Mouse (Mus musculus) adipose tissue, adult 10 weeks (tissue): ENCODE data around the gene Smg1. TPM values are rescaled to one million over a fixed set of nuclear protein-coding genes. Genes with fewer than 3 reads are reported as not detected.

Experiments
- polyA plus RNA-seq: library from polyadenylated mRNA; stranded (reverse); fragments of 350-450 nt; fragmentation: Illumina TruSeq; extraction: RNeasy Lipid Tissue Mini Kit (QIAGEN cat#74804); gene quantifications from one replicate; pipeline ENCODE4 v1.2.3, GENCODE M21; 2014; ENCODE audit warnings: low read depth, low replicate concordance

The Smg1 gene
- 25.8 TPM for polyA plus RNA-seq

DNA sequence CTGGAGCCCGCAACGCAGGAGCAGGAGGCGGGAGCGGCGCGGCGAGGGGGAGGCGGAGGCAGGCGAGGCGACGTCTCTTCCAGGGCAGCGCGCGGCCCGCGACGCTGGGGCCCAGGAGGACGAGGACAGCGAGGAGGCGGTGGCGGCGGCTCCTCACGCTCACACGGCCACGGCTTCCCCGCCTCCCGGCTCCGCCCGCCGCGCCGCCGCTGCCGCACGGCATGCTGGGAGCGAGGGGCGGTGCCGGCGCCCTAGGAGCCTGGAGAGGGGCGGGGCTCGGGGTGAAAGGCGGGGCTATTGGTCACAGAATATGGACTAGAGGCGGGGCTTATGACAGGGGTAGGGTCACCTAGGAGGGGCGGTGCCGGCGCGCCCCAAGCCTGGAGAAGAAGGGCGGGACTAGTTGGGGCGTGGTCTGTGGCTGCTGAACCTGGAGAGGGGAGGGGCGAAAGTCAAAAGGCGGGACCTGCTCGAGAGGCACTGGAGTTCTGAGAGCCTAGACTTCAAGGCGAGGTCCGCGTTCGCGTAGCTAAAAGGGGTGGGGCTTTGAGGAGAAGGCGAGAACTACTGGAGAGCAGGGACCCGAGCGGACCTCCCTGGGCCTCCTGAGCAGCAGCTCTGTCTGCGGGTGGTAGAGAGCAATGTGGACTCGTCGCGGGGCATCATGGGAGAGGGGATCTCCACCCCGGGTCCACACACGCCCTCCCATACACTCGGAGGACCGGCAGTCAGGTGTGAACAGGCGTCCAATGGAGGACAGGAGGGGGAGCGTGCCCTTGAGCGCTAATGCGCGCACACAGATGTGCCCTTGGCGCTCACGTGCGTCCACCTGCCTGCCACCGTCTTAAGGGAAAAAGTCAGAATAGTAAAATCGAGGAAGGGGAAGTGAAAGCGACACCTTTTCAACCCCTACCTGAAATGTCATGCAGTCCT lies at the start of gene Smg1:
Gene Smg1 (minus strand): TSS at position 218 of the 933 bp plus-strand sequence.

DNA sequence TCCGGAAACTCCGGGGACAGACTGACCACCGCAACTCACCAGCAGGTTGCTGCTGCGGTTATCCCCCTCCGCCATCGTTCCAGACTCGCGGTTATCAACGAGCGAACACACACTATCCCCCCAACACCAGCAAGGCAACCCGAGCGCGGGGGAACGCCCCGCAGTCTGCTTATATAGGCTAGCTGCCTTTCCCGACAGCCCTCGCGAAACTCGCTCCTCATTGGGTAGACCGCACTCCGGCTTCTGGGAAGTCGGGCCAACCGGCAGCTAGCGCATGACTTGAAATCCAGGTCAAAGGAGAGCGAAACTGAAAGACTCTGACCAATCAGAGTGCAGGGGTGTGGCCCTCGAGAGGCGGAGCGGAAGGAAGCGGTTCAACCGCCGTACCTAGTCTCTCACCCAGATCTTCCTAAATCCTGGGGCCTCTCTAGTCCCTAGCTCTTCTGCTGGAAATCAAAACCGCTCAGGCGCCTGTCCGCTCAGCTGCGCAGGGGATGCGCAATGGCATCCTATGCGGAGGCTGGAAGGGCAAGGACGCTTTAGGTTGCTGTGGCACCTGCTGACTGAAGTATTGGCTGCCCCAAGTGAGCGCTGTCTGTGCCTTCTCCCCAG lies 113.9 kb downstream of the Smg1 start, which contains the start of gene Arl6ip1:
Gene Arl6ip1 (minus strand): TSS at position 233 of the 612 bp plus-strand sequence.

DNA sequence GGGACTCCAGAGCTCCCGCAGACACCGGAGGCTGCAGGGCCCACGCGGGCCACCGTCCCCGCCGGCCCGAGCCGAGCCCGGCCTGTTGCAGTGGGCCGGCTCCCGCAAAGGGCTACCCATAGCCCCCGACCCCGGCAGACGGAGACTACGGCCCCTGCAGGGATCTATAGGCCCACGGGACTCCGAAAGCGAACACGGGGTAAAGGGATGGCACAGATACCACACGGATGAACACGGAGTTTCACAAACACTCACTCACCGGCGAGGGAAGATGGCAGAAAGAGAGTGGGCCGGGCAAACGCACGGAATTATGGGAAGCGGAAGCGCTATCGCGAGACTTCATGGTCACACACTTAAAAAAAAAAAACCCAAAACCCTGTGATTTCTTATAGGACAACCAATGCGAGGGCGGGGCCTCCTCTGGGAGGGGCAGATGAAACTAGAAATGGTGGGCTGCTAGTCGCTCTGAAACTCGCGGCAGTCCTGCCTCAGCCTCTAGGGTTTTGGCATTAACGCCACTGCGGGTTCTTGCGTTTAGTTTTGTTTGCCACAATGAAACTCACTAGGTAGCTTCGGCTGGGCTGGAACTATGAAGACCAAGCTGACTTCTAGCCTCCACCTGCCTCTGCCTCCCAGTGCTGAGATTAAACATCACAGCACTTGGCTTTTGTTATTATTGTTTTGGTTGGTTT lies 127.4 kb downstream of the Smg1 start, which contains the start of gene Rps15a:
Gene Rps15a (minus strand): TSS at position 312 of the 692 bp plus-strand sequence.

Other genes starting within 250 kb of the Smg1 start
- 1,394 TPM for gene Rps15a, start 127.5 kb downstream of the Smg1 start, polyA plus RNA-seq
- gene Arl6ip1, start 114.0 kb downstream of the Smg1 start, polyA plus RNA-seq: 117 TPM
- 0.41 TPM for gene Syt17, start 204.6 kb upstream of the Smg1 start, polyA plus RNA-seq
- gene Itpripl2, start 248.3 kb upstream of the Smg1 start, polyA plus RNA-seq: 10.1 TPM